Comparison of ENCODE assay signal across 16 mouse cellular contexts in genomic region chr15:89622959-89623625, GRCm38 (mm10). TPM values are rescaled to one million over a fixed set of nuclear protein-coding genes. Genes with fewer than 3 reads are reported as not detected.
DNase-seq lines count a peak whose midpoint lies in the region; ATAC-seq and TF ChIP-seq lines count a peak whose summit lies in the region.
"Had no signal": no experiment of that assay in that cellular context is flagged by ENCODE, and none has a peak within 500 bp of the region (broad histone marks: within the 10 kb centered on the region; RNA-seq: fewer than 3 reads in every experiment).

No protein-coding gene starts in this region.

- no peak for TF ChIP-seq CTCF in layer of hippocampus, adult 2 months (conservative IDR thresholded peaks at IDR 0.05)

- no peaks in the 10 kb centered on the region for H3K4me1 ChIP-seq in forebrain, embryonic 12.5 days
- H3K4me1 ChIP-seq in forebrain, embryonic 10.5 days, result no peaks in the 10 kb centered on the region
- H3K4me1 ChIP-seq in neural tube, embryonic 11.5 days (ENCODE audit: control insufficient read depth, insufficient read depth, low read length), result no peaks in the 10 kb centered on the region
- H3K4me1 ChIP-seq: embryonic facial prominence, embryonic 10.5 days; heart, embryonic 10.5 days had no signal

- H3K4me3 ChIP-seq in forebrain, embryonic 12.5 days (replicated peaks), result no peak overlapping the region
- H3K4me3 ChIP-seq in forebrain, embryonic 10.5 days, result no peak overlapping the region
- no peak overlapping the region for H3K4me3 ChIP-seq in layer of hippocampus, adult 2 months
- H3K4me3 ChIP-seq in neural tube, embryonic 11.5 days (ENCODE audit: low read depth, low read length), result no peak overlapping the region
- H3K4me3 ChIP-seq: embryonic facial prominence, embryonic 10.5 days; heart, embryonic 10.5 days; megakaryocyte, embryonic 14.5 days had no signal

- H3K4me2 ChIP-seq in forebrain, embryonic 12.5 days, result no peak overlapping the region
- no peak overlapping the region for H3K4me2 ChIP-seq in neural tube, embryonic 11.5 days (ENCODE audit: low read depth)

- DNase-seq in forebrain, embryonic 10.5 days (ENCODE audit: extremely low spot score, low spot score), result no peak
- no peak for DNase-seq in layer of hippocampus, adult 2 months (ENCODE audit: low spot score in 2 of 2)
- no peak for DNase-seq in layer of hippocampus, adult 9-10 months (ENCODE audit: low spot score)
- no peak for DNase-seq in neural tube, embryonic 11.5 days (ENCODE audit: low spot score)
- DNase-seq in neural tube, embryonic 10.5 days (ENCODE audit: extremely low spot score, low spot score), result no peak
- no peak for DNase-seq in gastrocnemius, postnatal 25 days
- DNase-seq in Muller cell, postnatal 12 days (ENCODE audit: inconsistent ontology term), result no peak

- no peaks in the 10 kb centered on the region for H3K27me3 ChIP-seq in forebrain, embryonic 12.5 days
- no peaks in the 10 kb centered on the region for H3K27me3 ChIP-seq in forebrain, embryonic 10.5 days (ENCODE audit: poor library complexity, severe bottlenecking)
- no peaks in the 10 kb centered on the region for H3K27me3 ChIP-seq in neural tube, embryonic 11.5 days (ENCODE audit: control insufficient read depth, insufficient read depth, low read length)
- H3K27me3 ChIP-seq: megakaryocyte, embryonic 14.5 days had no signal

- 66% methylated on average over 5 of the region's 5 CpGs for WGBS in forebrain, embryonic 12.5 days
- WGBS in forebrain, embryonic 10.5 days, result 69% methylated on average over 5 of the region's 5 CpGs
- WGBS in neural tube, embryonic 11.5 days, result 64% methylated on average over 5 of the region's 5 CpGs

- H3K36me3 ChIP-seq in forebrain, embryonic 12.5 days (replicated peaks), result no peaks in the 10 kb centered on the region
- H3K36me3 ChIP-seq in forebrain, embryonic 10.5 days (replicated peaks), result no peaks in the 10 kb centered on the region
- H3K36me3 ChIP-seq in neural tube, embryonic 11.5 days (ENCODE audit: control insufficient read depth, insufficient read depth, low read length), result no peaks in the 10 kb centered on the region
- H3K36me3 ChIP-seq: embryonic facial prominence, embryonic 10.5 days; heart, embryonic 10.5 days had no signal

- no peak overlapping the region for H3K9ac ChIP-seq in forebrain, embryonic 12.5 days
- no peak overlapping the region for H3K9ac ChIP-seq in neural tube, embryonic 11.5 days (ENCODE audit: low read length)
- H3K9ac ChIP-seq: liver, embryonic 14.5 days had no signal

- peak; percentile 33; the same call in 1 of the 2 replicates for ATAC-seq in forebrain, embryonic 12.5 days (ENCODE audit: low FRiP score)
- 0 out of 2 replicates have a peak, but pooled peaks have one; percentile 16 for ATAC-seq in neural tube, embryonic 11.5 days (ENCODE audit: insufficient read depth, low FRiP score, low TSS enrichment)

- no peaks in the 10 kb centered on the region for H3K9me3 ChIP-seq in forebrain, embryonic 12.5 days
- no peaks in the 10 kb centered on the region for H3K9me3 ChIP-seq in forebrain, embryonic 10.5 days
- no peaks in the 10 kb centered on the region for H3K9me3 ChIP-seq in neural tube, embryonic 11.5 days (ENCODE audit: control insufficient read depth, low read length)
- H3K9me3 ChIP-seq: heart, embryonic 10.5 days had no signal

- H3K27ac ChIP-seq in forebrain, embryonic 12.5 days, result no peak overlapping the region
- no peak overlapping the region for H3K27ac ChIP-seq in forebrain, embryonic 10.5 days
- H3K27ac ChIP-seq in layer of hippocampus, adult 2 months, result peak overlapping the region; percentile 65
- H3K27ac ChIP-seq in neural tube, embryonic 11.5 days (ENCODE audit: low read depth, low read length), result no peak overlapping the region
- H3K27ac ChIP-seq: embryonic facial prominence, embryonic 10.5 days; heart, embryonic 10.5 days; liver, embryonic 14.5 days had no signal

RNA-seq across cellular contexts. Expression of gene Rabl2, which starts 31.4 kb away (rescaled TPM):
- 60.7 and 62.8 TPM in 2 replicates for polyA plus RNA-seq in forebrain, embryonic 12.5 days (2016; fragmentation: Nextera tagmentation; extraction: Ambion mirVana)
- polyA plus RNA-seq in forebrain, embryonic 10.5 days (2016; fragmentation: Nextera tagmentation; extraction: Ambion mirVana), result 73.0 and 78.6 TPM in 2 replicates
- total RNA-seq in layer of hippocampus, adult 2 months (2021), result 10 to 100 TPM; 29.6 to 29.9 TPM
- polyA plus RNA-seq in neural tube, embryonic 11.5 days (2014; fragmentation: Nextera tagmentation; extraction: Ambion mirVana), result 96.7 and 104 TPM in 2 replicates
- total RNA-seq in gastrocnemius, postnatal 25 days (2021), result 1 to 10 TPM; 1.8 to 1.9 TPM

RNA-seq across cellular contexts. Expression of gene Acr, which starts 55.0 kb away (rescaled TPM):
- polyA plus RNA-seq in forebrain, embryonic 12.5 days (2016; fragmentation: Nextera tagmentation; extraction: Ambion mirVana), result 1.5 and 1.7 TPM in 2 replicates
- 0.27 TPM in 1 of 2 replicates, not detected in the other for polyA plus RNA-seq in forebrain, embryonic 10.5 days (2016; fragmentation: Nextera tagmentation; extraction: Ambion mirVana)
- total RNA-seq in layer of hippocampus, adult 2 months (2021), result 1 to 10 TPM in 1 of 2 experiments, under 1 TPM in 1; 0.92 to 1.3 TPM
- polyA plus RNA-seq in neural tube, embryonic 11.5 days (2014; fragmentation: Nextera tagmentation; extraction: Ambion mirVana), result 0.40 TPM in 1 of 2 replicates, not detected in the other
- total RNA-seq in gastrocnemius, postnatal 25 days (2021), result under 1 TPM; 0.27 to 0.36 TPM
- total RNA-seq: adrenal gland, adult 18-20 months; MEL had no signal
- polyA plus RNA-seq: embryonic facial prominence, embryonic 10.5 days; inflammation-experienced regulatory T-cells, adult 6 months; limb, embryonic 11.5 days had no signal
